Mouse (Mus musculus) small intestine, adult 10 weeks (tissue): ENCODE data around the gene Afap1. TPM values are rescaled to one million over a fixed set of nuclear protein-coding genes. Genes with fewer than 3 reads are reported as not detected.

Source experiments
- polyA plus RNA-seq: library from polyadenylated mRNA; stranded (reverse); fragments of 350-450 nt; fragmentation: Illumina TruSeq; extraction: RNeasy Lipid Tissue Mini Kit (QIAGEN cat#74804); gene quantifications from one replicate; pipeline ENCODE4 v1.2.3, GENCODE M21; 2014; ENCODE audit warnings: low replicate concordance

The Afap1 gene
- 2.7 TPM for polyA plus RNA-seq

DNA sequence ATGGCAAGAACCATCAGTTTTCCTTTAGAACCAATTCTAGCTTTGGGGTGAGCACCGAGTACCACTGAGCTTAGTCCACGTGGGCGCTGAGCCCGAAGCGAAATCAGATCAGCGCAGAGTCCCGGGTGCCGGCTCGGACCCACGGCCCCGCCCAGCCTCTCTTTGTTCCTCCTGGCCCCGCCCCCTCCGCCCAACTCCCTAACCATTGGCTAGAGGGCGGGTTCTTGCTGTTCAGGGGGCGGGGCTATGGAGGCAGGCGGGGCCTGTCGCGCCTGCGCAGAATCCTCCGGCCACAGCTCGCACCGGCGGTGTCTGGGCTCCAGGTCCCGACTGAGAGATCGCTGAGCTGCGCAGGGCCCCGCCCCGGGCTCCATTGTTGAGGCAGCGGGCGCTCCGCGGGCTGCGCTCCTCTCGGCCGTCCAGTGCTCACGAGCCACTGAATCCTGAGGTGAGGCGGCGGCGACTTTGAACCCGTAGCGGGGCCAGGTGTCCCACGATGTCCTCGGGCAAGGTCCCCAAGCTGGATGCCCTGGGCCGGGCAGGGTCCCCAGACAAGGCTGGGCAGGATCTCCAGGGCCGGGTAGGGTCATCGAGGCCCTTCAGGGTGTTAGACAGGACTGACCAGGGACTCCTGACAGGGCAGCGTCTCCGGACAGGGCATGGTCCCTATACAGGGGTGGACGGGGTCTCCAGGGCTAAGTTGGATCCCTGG, at the start of gene Afap1:
TSS of gene Afap1 (plus strand) at position 227 of the 712 bp plus-strand sequence.

Other genes starting within 250 kb of the Afap1 start
- gene Htra3, start 213.5 kb upstream of the Afap1 start, polyA plus RNA-seq = 0.19 TPM
- 0.11 TPM for gene Sh3tc1, start 153.3 kb upstream of the Afap1 start, polyA plus RNA-seq
- gene Ablim2, start 135.4 kb upstream of the Afap1 start, polyA plus RNA-seq = not detected